Mouse (Mus musculus) spleen, postnatal 4 days (tissue): ENCODE data around the gene Ndufs3.

Source experiments
- DNase-seq, 2 experiments: peaks; one replicate each; pipeline ENCODE4 v3.0.0; 2022; ENCODE audit warnings: low spot score in 2 of 2

Gene Ndufs3

DNA sequence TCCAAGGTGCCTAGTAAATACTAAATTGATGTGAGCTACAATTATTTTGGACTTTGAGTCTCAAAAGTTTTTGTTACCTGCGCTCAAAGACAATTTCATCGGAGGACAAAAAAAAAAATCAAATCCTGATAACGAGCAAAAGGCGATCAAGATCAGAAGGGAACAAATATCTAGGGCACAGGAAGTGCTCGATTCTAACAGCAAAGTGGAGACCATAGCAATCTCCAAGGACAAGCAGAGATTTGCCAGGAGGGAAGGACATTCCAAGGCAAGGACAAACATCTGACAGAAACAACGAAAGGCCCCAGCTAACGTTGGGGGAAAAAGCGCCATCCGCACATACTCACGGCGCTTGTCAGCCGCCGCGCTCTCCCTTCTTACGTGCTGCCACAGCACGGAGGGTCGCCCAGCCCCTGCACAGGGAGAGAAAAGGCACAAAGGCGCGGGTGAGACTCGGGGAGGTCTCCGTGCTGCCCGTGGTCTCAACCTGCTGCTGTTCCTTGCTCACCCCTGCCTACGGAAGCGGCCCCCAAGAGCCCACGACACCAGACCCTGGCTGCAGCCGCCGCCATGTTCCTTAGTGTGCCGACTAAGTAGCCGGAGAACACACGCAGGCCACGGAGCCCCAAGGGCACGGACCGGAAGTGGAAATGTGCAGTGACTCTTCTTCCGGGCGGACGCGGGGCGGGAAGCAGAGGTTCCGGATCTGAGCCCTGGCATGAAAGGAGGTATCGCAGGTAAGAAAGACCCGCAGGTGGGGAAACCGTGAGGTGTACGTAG lies at the start of gene Ndufs3, which contains the start of gene Kbtbd4:
Gene Ndufs3 (minus strand): TSS at position 752 of the 780 bp plus-strand sequence.
Gene Kbtbd4 (plus strand): TSS at position 665 of the 780 bp plus-strand sequence.
- peak; percentile 89 to 95 for DNase-seq

DNA sequence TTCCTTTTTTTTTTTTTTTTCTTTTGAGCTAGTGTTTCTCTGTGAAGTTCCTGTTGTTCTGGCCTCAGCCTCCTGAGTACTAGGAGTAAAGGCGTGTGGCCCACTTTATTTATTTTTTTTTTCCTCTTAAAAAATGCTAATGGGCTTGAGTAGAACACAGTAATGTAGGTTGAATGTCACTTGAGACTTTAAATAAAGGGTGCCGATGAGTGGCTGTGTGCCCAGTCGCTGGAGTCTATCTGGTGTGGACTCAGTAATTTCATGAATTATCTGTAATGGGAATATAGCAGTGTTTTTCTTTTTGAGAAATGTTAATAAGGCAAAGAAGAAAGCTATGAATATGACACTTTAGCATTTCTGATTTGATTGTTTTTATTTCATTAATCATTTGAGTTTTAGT lies 48.8 kb upstream of the Ndufs3 start:
- no peak for DNase-seq

DNA sequence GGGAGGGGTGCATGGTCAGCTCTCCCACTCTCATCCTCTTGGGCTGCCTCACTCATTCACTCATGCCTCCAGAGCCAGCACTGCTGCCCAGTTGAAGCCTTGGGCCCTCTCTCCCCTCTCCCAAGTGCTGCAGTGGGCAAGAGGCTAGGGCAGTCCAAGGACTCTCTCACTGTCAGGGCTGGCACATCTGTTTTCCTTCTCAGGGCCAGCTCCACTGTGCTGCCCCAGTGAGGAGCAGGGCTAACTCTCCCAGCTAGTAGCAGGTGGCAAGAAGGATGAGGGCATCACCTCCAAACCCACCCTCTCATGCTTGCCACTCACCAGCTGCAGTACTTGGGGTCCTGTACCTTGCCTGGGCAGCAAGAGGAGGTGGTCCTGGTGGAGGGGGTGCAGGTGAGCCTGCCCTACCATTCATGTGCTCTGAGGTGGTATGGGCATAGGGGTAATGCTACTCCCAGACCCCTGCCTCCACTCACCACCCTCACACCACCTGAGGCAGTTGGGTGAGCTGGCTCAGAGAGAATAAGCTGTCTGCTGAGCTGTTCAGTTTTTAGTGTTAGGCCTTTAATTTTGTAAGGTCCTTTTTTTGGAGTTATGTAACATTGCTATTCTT lies 46.1 kb upstream of the Ndufs3 start:
- no peak for DNase-seq

DNA sequence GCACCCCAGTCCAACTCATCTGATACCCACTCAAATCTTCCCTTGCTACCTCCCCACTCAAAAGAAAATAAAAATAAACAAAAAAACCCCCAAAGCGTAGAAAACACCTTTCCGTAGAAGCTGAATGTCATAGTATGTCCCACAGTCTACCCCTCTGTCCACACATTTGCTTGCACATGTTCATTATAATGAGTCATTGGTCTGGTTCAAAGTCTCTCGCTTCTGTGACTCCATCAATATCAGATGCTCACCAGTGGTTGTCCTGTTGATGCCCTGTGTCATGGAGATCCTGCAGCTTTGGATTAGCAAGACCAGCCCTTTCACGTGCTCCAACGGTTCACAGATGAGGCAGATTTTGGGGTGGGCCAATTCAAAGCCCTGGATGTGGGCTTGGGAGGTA lies 45.5 kb upstream of the Ndufs3 start:
- no peak for DNase-seq

DNA sequence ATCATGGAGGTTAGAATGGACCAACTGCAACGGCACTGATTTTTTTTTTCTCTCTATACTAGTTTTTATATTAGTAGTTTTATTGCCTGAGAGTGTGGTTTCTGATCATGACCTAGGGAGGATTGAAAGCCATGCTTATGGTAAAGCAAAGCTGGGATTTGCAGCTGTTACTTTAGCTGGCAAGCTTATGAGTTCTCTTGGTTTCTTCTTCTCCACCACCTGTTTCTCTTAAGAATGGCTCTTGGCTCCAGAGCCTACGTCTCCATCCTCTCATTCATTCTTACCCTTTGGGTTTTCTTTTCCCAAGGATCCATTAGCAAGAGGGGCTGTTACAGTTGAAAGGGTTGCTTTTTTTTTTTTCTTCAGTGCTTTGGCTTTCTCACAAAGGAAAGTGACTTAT lies 37.1 kb upstream of the Ndufs3 start:
- no peak for DNase-seq

DNA sequence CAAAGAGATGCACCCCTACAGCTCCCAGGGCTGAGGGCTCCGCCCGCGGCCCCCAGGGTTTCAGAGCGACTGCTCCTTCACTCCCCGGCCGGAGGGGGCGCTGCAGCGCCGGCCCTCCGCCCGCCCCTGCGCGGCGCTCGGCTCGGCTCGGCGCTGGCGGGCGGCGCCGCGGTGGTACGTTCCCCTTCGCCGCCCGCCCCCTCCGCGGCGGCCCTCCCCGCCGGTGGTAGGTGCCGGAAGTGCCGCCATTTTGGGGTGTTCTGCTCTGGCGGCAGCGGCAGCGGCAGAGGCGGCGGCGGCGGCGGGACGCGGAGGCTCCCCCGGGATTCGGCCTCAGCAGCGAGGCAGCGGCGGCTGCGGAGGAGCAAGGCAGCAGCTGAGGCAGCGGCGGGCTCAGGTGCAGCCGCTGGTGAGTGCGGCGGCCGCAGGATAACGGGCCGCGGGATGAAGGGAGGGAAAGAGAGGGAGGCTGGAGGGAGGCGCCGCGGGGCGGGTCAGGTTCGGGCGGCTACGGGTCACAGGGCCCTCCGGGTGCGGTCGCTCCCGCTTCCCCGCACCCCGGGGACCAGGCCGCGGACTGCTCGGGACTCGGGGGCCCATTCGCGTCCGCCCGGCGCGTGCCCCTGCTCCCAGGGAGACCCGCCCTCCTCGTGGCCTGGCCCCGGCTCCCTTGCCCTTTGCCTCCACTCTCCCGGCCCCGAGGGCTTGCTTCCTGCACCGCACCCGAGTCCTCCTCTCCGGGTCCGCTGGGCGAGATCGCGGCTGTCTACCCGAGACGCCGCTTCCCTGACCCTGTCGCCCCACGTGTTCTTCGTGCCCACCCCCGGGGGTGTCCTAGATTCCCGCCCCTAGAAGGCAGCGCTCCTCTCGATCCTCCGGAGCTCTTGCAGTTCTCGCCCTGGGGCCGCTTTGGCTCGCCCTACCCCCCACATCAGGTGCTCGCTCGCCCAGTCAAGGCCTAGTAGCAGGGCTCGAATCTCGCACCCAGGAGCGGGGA lies 35.9 kb upstream of the Ndufs3 start, which contains the start of gene Celf1:
Gene Celf1 (plus strand): TSS at position 150 of the 997 bp plus-strand sequence.
- DNase-seq: peak; percentile 86 to 93

DNA sequence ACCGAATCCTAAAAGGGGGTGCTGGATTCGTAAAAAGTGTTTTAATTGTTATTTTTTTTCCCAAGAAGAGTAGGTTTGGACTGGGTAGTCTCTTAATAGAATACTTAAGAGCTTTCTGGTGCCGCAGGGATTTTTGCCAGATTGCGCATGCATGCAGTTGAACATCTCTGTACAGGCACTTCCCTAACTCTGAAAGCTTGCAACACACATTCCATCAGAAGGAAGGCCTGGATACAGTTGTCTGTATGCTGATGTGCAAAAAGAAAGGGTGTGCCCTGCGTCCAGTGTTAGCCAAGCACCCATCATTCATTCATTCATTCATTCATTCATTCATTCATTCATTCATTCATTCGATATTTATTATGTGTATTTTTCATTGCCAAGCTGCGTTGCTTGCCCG lies 35.1 kb upstream of the Ndufs3 start:
- DNase-seq: no peak

DNA sequence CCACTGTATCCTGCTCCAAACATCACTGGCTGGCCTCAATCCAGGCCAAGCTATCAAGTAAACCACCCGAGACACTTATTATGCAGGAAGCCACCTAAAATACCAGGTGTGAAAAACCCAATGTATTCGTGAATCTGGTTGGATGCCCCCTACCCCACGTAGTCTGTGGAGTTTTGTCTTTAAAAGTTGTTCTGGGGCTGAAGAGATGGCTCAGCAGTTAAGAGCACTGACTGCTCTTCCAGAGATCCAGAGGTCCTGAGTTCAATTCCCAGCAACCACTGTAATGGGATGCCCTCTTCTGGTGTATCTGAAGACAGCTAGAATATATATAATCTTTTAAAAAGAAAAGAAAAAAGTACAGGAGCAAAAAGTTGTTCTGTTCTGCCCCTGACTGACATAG lies 33.7 kb upstream of the Ndufs3 start:
- no peak for DNase-seq

DNA sequence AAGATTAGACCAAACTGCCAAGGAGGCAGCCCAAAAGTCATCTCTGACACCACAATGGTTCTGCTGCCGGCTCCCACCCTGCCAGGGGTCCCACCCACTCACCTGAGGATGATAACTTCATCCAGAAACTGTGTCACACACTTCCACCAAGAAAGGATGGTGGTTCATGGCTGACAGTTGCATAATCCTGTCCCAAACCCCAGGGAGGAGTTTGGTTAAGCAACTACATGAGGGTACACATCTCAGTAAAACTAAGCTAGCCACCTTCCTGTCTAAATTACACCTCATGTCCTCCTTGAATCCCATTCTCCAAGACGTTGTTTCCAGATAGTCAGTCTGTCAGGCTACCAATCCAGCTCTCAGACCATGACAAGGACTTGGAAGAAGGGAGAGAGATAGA lies 27.6 kb upstream of the Ndufs3 start:
- DNase-seq: no peak

DNA sequence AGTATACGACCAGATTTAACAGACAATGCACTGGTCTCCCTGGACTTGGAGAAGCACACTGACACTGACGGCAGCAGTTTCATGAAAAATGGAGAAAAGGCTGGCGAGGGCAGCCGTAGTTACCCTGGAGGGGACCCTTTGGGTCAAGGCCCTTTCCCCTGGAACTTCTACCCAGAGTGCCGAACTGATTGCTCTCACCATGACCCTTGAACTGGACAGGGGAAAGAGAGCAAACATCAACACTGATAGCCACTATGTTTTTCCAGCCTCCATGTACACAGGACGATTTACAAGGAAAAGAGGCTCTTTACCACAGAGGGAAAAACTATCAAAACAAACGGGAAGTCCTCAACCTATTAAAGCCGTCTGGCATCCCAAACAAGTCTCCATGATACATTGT lies 27.2 kb upstream of the Ndufs3 start:
- no peak for DNase-seq

DNA sequence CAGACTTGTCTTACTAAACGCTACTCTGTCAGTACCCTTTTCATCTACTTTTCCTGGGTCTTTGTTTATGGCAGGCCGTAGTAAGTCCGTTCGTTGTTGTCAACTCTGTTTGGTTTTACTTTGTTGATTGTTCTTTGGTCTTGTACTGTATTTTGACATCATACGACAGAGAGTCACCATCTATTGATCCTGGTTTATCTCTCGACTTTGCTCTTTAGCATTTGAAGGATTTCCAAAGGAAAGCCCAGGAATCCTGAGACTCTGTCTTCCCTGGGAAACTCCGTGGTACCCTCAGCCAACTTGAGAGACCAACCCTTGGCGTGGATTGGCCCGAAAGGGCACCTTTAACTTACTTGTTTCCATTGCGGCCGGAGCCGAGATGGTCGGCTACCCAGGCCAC lies 23.9 kb upstream of the Ndufs3 start:
- DNase-seq: no peak

DNA sequence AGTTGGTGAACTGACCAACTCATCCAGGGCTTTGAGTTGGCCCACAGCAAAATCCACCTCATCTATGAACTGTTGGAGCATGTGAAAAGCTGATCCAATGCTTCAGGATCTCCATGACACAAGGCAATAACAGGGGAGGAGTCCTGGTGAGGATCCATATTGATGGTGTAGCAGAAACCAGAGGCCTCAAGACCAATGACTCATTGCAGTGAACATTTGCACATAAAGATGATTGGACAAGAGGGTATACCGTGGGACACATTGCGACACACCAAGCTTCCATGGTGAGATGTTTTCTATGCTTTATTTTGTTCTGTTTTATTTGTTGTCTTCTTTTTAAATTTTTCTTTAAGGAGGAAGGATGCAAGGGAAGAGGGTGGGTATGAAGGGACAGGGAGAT lies 18.0 kb upstream of the Ndufs3 start:
- no peak for DNase-seq

DNA sequence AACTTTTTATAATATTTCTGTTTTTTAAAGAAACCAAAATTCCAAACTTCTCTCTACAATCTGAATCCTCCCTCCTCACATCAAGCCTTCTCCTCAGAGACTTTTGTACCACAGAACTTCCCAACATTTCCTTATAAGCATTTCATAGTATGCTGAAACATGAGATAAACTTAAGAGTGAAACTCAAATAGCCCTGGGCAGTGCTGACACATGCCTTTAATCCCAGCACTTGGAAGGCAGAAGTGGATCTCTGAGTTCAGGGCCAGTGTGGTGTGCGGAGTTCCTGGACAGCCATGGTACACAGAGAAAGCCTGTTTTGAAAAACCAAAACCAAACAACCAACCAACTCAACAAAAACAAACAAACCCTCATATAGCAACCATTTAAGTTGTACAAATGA lies 16.6 kb upstream of the Ndufs3 start:
- no peak for DNase-seq

DNA sequence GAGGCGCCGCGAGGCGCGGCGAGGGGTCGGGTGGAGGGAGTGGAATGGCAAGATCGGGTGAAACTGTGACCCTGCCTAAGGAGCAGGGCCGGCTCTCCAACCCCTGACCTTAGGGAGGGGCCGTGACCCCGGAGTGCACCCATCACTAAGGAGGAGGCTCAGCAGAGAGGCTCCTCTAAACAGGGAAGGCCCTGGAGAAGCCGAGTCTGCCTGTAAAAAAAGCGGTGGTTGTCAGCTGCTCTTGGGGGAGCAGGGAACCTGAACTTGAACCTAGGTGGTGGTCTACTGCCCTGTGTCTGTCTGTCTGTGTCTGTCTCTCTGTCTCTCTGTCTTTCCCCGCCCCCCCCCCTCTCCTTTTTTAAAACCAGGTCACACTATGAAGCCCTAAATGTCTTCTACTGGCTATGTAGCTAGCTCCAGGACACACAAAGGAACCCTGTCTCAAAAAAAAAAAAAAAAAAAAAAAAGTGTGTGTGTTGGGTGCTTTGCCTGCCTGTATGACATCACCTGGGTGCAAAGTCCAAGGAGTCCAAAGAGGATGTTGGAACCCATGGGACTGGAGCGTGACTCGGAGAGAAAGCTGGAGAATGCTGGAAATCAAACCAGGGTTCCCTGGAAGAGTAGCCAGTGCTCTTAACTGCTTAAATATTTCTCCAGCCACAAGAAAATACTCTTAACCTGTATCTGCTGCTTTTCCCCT lies 13.5 kb upstream of the Ndufs3 start:
- DNase-seq: no peak

DNA sequence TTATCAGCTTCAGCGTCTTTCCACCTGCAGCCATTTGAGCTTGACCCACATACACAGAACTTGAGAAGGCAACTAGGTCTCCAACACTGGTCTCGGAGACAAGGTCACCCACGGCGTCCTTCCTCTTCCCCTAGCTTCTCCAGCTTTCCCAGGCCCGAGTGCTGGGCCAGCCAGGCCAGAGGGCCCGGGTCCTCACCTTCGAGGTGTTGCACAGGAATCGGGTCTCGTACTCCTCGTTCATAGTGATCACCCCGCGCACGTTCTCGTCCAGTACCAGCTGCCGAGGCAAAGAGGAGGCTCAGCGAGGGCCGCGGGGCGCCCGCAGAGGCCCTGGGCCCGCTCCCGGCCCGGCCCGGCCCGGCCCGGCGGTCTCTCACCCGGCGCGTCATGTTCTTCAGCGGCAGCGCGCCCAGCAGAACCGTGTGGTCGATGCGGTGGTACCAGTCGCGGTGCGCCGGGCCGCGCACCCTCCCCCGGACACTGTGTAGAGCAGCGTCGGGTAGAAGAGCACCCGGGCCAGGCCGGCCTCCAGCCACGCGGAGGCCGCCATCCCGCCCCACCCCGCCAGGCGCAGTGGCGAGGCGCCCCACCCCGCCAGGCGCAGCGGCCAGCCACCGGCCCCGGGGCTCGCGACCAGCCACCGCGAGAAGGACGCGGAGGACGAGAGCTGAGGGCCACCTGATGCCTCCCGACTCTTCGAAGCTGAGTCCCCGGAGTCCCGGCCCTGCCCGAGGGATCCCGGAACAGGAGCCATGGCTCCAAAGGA lies 12.8 kb upstream of the Ndufs3 start:
- peak; percentile 73 to 87 for DNase-seq

DNA sequence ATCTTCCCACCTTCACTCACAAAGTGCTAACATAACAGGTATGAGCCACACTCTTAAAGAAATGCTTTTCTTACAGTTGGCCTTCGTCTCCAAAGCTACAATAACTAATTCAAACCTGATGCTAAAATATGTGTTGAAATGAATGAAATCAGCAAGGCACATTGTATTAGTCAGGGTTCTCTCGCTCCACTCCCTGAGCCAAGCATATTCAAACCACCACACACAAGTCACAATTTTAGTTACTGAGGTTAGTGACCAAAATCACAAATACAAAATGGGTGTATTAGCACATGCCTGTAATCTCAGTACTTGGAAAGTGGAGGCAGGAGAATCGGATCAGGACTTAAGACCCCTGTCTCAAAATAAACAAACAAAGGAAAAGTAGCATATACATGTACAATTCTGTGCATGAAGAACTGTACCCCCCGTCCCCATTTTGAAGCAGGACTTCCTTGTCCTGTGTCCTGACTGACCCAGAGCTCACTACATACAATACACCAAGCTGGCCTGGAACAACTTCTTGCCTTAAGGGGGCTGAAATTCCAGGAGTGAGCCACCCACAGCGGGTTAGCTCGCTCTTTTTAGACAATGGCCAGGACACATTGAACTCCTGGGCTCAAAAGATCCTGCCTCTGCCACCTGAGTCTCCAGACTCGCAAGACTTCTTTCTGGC lies 12.1 kb upstream of the Ndufs3 start:
- DNase-seq: no peak

DNA sequence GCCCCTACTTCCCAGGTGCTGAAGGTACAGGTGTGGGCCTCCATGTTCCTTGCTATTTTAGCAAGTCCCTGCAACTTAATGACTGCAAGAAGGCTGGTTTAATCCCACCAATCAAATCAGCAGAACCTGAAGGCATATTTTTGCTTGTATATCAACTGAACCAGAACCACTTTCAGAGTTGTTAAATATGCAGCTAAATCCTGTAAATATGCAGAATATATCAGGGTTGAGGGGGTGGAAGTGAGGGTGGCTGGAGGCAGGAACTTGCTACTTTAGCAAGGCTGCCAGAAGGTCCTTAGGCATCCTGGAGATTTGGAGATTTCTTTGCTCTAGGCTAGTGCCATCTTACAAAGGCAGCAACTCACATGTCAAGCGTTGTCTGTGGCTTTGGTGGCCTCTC lies 10.9 kb upstream of the Ndufs3 start:
- no peak for DNase-seq

DNA sequence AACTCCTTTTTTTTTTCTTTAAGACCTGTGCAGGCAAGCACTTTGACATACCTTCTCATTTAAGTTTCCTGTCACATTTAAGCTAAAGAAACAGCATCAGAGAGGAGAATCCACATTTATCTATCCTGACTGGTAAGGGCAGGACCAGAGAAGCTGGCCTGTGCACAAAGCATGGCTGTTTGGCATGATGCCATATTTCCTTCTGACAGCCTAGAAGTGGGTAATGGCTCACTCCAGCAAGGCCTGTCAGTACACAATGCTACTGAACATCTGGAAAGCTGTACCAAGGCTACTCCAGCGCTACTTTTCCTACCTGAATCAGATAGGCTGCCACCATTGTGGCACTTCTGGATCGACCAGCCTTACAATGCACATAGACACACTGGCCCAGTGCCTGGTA lies 9.0 kb upstream of the Ndufs3 start:
- no peak for DNase-seq

DNA sequence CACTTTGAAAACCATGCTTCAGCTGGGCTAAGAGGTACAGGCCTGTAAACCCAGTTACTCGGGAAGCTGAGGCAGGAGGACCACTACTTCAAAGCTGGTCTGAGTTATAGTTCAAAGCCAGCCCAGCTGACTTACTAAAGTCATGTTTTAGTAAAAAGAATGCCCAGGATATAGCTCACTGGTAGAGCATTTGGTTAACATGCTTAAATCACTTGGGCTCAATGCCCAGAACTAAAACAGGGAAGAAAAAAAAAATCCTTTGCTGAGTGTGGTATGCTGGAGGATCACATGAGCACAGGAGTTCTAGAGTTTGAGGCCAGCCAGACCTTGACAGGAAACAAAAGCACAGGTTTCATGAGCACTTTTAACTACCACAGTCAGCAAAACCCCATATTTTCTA lies 7.0 kb upstream of the Ndufs3 start:
- no peak for DNase-seq

DNA sequence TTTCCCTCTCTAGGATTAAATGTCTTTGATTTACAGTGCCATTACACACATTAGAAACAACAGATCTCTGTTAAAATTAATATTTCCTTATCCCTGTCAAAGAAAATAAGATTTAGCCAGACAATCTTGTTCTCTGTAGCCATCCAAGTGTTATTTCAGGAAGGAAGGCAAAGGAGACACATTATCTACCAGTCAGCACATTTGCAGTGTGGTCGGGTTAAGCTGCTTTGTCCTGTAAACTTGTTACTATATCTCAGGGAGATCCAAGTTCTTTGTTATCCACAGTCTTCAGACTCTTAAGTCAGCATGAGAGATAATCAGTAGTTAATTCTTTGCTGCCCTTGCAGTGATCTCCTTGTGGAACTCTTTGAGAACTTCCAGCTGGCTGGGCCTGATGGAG lies 6.2 kb upstream of the Ndufs3 start:
- DNase-seq: no peak
